Mouse (Mus musculus) ES-E14 (cell line): ENCODE measurements around the gene Rbfox1. TPM values are rescaled to one million over a fixed set of nuclear protein-coding genes. Genes with fewer than 3 reads are reported as not detected.

Experiments used
- DNase-seq: peaks from one replicate; pipeline ENCODE4 v3.0.0-alpha.2; 2013; ENCODE audit warnings: low read depth, low spot score
- H3K27ac ChIP-seq: 2 replicates; pipeline ENCODE4 v1.5.1; 2012; ENCODE audit warnings: low read depth, mild to moderate bottlenecking, low read length, moderate library complexity, mixed read lengths; ENCODE audit not compliant: poor library complexity, insufficient read depth, severe bottlenecking
- H3K36me3 ChIP-seq: 2 replicates; pipeline ENCODE4 v1.6.1; 2012; ENCODE audit warnings: mild to moderate bottlenecking, low read length, moderate library complexity, mixed read lengths; ENCODE audit not compliant: control insufficient read depth, poor library complexity, insufficient read depth, severe bottlenecking
- H3K4me1 ChIP-seq, 2 experiments: fragments of 150-350 bp in 1 of 2; sonication (generic) in 1 of 2; 2 replicates each; pipeline ENCODE4 v1.6.1; 2012; ENCODE audit warnings: low read length in 2 of 2, mild to moderate bottlenecking in 1 of 2, mixed read lengths in 1 of 2; ENCODE audit not compliant: control insufficient read depth in 2 of 2, insufficient read depth in 2 of 2, poor library complexity in 1 of 2
- H3K4me3 ChIP-seq, 2 experiments: fragments of 150-350 bp in 1 of 2; sonication (generic) in 1 of 2; 2 replicates each; pipeline ENCODE4 v1.5.1; 2012; ENCODE audit warnings: low read length in 2 of 2, low read depth in 1 of 2, mild to moderate bottlenecking in 1 of 2, mixed read lengths in 1 of 2; ENCODE audit not compliant: insufficient read depth in 1 of 2, poor library complexity in 1 of 2, severe bottlenecking in 1 of 2
- H3K9ac ChIP-seq: 2 replicates; pipeline ENCODE4 v1.6.1; 2012; ENCODE audit warnings: low read depth, mild to moderate bottlenecking, low read length, mixed read lengths; ENCODE audit not compliant: poor library complexity, insufficient read depth, severe bottlenecking
- H3K9me3 ChIP-seq: fragments of 150-350 bp; sonication (generic); 2 replicates; pipeline ENCODE4 v1.6.1; 2012; ENCODE audit warnings: low read depth, mild to moderate bottlenecking, low read length; ENCODE audit not compliant: control insufficient read depth, insufficient read depth
- CHD2 ChIP-seq: IDR thresholded peaks from 2 replicates; pipeline ENCODE4 v1.6.1; 2014; ENCODE audit warnings: mild to moderate bottlenecking, low read depth, low read length, inconsistent platforms
- HCFC1 ChIP-seq: IDR thresholded peaks from 2 replicates; pipeline ENCODE4 v1.6.1; 2012; ENCODE audit warnings: low read length, inconsistent platforms, borderline replicate concordance; ENCODE audit not compliant: insufficient read depth
- MAFK ChIP-seq: IDR thresholded peaks from 2 replicates; pipeline ENCODE4 v1.6.1; 2014; ENCODE audit warnings: mild to moderate bottlenecking, low read depth, low read length, inconsistent platforms; ENCODE audit not compliant: insufficient read depth
- ZC3H11A ChIP-seq: IDR thresholded peaks from 2 replicates; pipeline ENCODE4 v1.6.1; 2012; ENCODE audit warnings: low read depth, mild to moderate bottlenecking, inconsistent platforms, low read length, borderline replicate concordance
- ZNF384 ChIP-seq: IDR thresholded peaks from 2 replicates; pipeline ENCODE4 v1.6.1; 2012; ENCODE audit warnings: low read depth, low read length, inconsistent platforms
- in situ Hi-C, 2 experiments: fragments of 600-800 bp; cut with MboI; formaldehyde crosslinking; loops; one replicate each; pipeline ENCODE4 v1.15.1; 2025; ENCODE audit warnings: low sequenced_read_pairs in 2 of 2, inconsistent platforms in 1 of 2; ENCODE audit not compliant: unreplicated experiment in 2 of 2
- total RNA-seq: library from RNA; depleted of rRNA; stranded (reverse); fragments of 300-350 nt; gene quantifications from 2 replicates; pipeline ENCODE4 v1.2.3, GENCODE M21; 2012

Rbfox1 gene
- total RNA-seq, 1 experiment, result 0.18 TPM

GRCm38 (mm10) chr16:7354116-7354515, 1469.0 kb downstream of the Rbfox1 start:
- Histone ChIP-seq H3K4me1 (peaks cover 0 to 4% of the 10 kb centered on the region in 2 experiments; a peak in 1 of 4 replicates), H3K27ac (no peak overlapping the region), H3K9ac (no peak overlapping the region), H3K4me3 (no peak overlapping the region), H3K9me3 (no peaks in the 10 kb centered on the region), H3K36me3 (no peaks in the 10 kb centered on the region)
- in situ Hi-C loops, result no loop called here
- no peak for DNase-seq
- TF ChIP-seq CHD2, result no peak
- TF ChIP-seq HCFC1, result no peak
- no peak for TF ChIP-seq ZNF384
- TF ChIP-seq MAFK, result no peak
- TF ChIP-seq ZC3H11A, result no peak

- Histone ChIP-seq H3K27ac (no peak overlapping the region), H3K4me3 (no peak overlapping the region)
- in situ Hi-C loops, result no loop called here
Measured at GRCm38 (mm10) chr16:7359043-7359442, 1473.9 kb downstream of the Rbfox1 start.

GRCm38 (mm10) chr16:7360706-7361105, 1475.6 kb downstream of the Rbfox1 start:
- in situ Hi-C loops, result no loop called here
- Histone ChIP-seq H3K36me3 (no peaks in the 10 kb centered on the region), H3K9me3 (no peaks in the 10 kb centered on the region), H3K9ac (no peak overlapping the region), H3K4me1 (no peaks in the 10 kb centered on the region), H3K4me3 (no peak overlapping the region), H3K27ac (no peak overlapping the region)
- no peak for DNase-seq
- TF ChIP-seq ZNF384 (no peak), ZC3H11A (no peak), HCFC1 (no peak), MAFK (no peak), CHD2 (no peak)

More at GRCm38 (mm10) chr16:7359043-7359442, 1473.9 kb downstream of the Rbfox1 start:
- Histone ChIP-seq H3K9me3 (no peaks in the 10 kb centered on the region), H3K9ac (no peak overlapping the region), H3K36me3 (no peaks in the 10 kb centered on the region), H3K4me1 (no peaks in the 10 kb centered on the region)
- no peak for DNase-seq
- no peak for TF ChIP-seq CHD2

DNA sequence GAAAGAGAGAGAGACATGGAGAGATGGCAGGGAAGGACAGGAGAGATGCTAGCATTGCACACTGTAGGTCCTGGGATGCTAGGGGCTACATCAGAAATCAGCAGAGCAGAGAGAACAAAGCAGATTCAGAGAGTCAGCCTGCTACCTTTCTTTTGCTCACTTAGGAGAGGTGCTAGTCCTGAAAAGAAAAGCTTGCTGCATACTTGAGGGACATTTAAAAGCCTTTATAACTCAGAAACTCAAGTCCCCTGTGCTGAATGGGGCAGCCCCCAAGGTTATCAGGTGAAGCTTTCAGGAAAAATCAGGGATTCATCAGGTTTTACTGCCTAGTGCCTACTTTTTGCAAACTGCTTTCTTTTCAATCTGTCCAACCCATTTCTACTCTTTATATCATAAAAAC, 1480.7 kb downstream of the Rbfox1 start:
- no peak overlapping the region for H3K9ac ChIP-seq
- H3K4me3 ChIP-seq, result no peak overlapping the region
- H3K4me1 ChIP-seq, result no peaks in the 10 kb centered on the region
- in situ Hi-C loops, result no loop called here
- H3K36me3 ChIP-seq, result no peaks in the 10 kb centered on the region
- TF ChIP-seq MAFK (no peak), ZNF384 (no peak), ZC3H11A (no peak), CHD2 (no peak), HCFC1 (no peak)
- peak; percentile 40 for DNase-seq
- no peaks in the 10 kb centered on the region for H3K9me3 ChIP-seq
- no peak overlapping the region for H3K27ac ChIP-seq

- TF ChIP-seq HCFC1 (no peak), ZNF384 (no peak), ZC3H11A (no peak), CHD2 (no peak), MAFK (no peak)
- Histone ChIP-seq H3K4me1 (no peaks in the 10 kb centered on the region), H3K4me3 (no peak overlapping the region), H3K9ac (no peak overlapping the region), H3K9me3 (no peaks in the 10 kb centered on the region), H3K27ac (no peak overlapping the region), H3K36me3 (no peaks in the 10 kb centered on the region)
- DNase-seq, result no peak
- in situ Hi-C loops, result no loop called here
Measured at GRCm38 (mm10) chr16:7374146-7374545, 1489.0 kb downstream of the Rbfox1 start.
